Mouse (Mus musculus): ENCODE results near the gene Bcl2. TPM values are rescaled to one million over a fixed set of nuclear protein-coding genes. Genes with fewer than 3 reads are reported as not detected.

Bcl2 gene
- total RNA-seq, 2 experiments from 2014 or later: 8.6 to 9.0 TPM

DNA sequence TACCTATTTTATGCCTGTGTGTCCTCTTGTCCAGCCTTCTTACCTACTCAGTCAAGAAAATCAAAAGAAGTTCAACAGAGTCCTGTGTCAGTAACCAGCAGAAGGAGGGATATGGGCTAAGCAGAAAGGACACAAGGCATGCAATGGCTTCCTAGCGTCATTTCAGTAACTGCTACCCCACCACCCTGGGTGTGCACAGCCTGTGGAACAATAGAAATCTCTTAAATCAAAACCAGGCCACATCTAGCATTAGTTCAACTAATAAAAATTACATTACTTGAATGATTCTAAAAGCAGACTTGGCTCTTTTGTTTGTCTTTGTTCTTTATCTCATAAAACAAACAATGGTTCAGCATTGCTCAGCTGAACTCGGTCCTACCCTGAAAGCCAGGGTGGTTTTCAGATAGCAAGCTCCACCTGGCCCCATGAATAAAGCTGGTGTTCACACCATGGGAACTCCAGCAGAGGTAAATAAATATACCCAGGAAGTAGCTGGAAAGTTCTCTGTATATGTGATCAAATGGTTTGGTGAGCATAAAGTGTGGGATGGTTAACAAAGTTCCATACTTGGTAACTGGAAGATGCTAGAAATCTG, 122.8 kb downstream of the Bcl2 start:
- DNase-seq (ENCODE audit: low spot score in 2 of 2): no peak

DNA sequence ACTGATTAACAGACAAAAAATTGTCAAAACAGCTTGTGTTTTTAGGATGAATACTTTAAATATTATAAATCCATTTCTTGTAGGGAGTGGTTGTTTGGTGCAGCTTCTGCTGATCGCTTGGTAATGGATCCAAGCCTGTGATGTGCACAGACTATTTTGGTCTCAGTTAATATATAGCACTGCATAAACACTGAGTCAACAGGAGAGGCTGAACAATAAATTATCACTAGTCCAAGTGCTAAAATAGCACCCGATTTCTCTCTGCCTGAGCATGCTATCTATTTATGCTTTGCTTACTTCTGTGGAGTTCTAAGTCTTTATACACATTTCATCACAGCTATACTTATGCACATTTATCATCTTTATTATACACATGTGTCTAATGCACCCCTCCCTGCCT, 124.9 kb downstream of the Bcl2 start:
- no peak for DNase-seq (ENCODE audit: low spot score in 2 of 2)

DNA sequence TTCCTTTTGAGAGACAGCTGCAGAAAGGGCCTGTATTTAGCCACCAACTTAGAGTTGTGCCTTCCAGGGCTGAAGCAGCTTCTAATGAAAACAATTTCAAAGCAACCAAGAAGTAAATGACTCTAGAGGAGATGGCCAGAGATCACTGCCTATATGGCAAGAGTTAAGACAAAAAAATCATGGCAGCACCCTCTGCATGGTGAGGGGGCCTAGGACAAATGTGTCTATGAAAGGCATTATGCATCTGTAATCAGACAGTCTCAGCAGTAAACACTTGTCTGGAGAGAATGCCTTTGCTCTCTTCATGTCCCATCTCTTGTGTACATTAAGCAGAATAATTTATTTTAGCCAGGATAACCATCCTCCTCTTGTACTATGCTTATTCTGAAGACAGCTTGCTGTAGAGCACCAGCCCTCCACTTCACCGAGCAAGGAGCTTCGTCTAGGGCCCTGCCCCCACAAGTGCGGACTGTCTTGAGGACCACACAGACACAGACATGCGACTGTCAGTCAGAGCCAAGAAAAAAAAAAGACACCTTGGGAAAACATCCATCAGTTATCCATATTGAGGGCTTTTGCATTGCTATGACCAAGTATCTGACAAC, 126.1 kb downstream of the Bcl2 start:
- no peak for DNase-seq (ENCODE audit: low spot score in 2 of 2)

DNA sequence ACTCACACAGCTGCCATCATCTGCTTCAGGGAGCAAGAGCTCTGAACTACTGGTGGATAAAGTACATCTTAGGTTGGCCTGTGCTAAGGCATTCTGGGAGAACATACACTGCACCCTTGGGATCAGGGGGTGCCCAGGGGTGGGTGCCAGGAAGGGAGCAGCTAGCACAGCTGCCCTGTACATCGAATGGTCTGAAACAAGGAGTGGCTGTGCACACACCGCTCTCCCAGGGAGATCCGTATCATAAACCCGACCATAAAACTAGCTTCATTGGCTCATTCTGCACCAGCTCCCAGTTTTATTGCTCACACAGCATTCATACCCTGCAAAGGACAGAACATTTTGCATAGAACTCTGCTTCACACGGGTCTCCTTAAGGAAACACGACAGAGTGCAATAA, 127.3 kb downstream of the Bcl2 start:
- DNase-seq (ENCODE audit: low spot score in 2 of 2): no peak

DNA sequence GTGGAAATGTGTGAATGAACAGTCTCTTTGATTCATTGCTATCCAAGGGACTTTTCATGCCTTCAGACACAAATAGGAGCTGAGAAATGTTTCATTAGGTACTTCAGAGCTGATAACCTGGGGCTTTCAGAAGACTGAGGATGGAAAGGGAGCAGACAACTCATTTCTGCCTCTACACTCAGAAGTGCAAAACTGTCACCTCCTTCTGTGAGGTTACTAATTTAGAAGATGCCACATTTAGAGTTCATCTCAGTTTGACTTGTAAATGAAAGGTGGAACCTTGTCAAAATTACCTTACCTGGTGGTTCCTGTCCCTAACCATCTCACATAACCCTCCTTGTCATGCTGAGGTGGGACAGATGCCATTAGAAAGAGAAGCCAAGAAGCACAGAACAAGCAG, 128.7 kb downstream of the Bcl2 start:
- DNase-seq (ENCODE audit: low spot score in 2 of 2): no peak

DNA sequence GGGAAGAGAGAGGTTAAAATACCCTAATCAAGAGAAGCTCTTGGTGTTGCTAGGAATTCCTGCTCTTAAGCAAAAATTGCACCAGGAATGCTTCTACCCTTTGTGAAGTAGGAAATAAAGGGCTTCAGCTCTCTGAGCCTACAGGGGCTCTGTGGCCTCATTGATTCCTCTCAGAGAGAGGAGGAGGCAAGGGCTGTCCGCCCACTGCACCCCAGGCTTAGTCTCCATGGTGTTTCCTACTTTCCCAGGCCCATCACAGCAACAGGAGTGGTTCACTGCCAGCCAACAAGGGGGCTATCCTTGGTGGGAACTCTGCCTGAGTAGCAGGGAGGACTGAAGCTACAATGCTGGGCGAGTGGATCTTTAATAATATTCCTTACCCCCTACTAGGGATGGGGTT, 129.2 kb downstream of the Bcl2 start:
- DNase-seq (ENCODE audit: low spot score in 2 of 2): no peak

DNA sequence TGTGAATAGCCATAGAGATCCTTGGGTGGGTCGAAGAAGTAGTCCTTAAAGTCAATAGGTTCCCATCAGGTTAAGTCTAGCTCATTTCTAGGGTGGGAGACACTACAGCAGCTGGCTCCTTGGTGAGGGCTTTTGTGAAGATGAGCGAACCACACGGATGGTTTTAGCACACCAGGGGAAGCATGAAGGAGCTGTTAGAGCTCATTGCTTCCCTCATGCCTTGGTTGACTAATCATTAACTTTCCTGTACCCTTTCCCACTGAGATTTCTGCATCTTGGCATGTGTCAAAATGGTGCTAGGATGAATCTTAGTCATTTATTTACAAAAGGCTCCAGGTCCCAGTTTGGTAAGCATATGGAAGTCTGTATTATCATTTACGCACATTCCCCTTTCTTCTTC, 129.8 kb downstream of the Bcl2 start:
- DNase-seq (ENCODE audit: low spot score in 2 of 2): no peak

DNA sequence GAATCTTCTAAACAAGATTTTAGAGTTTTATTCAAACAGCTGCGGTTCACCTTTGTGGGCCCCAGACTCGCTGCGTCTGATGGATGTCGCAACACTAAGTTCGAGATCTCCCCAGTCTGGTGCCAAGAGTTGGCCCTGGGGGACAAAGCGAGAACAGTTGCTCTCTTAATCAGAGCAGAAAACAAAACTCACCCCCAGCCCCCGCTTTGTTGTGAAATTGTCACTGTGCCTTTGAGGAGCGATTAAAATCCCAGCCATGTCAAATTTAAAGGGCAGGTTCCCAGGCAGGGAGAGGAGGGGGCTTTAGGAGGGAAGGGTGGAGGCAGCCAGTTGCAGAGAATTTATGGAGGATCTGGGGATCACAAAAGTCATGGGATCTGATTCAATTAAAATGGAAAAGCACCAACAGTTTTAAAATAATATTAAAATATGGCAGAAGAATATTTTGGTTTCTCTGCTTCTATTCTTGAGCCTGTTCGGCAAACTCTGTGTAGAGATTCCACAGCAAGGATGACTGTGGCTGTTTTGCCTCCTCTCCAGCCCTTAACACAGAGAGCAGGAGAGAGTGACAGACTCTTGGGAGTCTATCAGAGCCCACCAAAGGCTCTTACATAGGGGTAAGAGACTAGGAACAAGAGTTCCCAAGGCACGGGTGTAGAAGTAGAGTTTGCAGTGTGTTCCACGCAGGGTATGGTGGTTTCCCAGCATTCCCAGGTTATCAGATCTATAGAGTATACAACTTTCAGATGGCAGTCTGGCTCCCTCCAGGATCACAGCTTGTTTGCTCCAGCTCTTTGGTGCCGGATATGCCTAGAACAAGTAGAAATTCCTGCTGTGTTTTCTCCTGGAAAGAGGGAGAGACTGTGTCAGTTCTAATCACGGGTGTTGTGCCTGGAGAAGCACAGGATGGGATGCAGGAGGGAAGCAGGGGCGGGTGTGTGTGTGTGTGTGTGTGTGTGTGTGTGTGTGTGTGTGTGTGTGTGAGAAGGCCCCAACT, 130.5 kb downstream of the Bcl2 start:
- DNase-seq (ENCODE audit: low spot score in 2 of 2): no peak

DNA sequence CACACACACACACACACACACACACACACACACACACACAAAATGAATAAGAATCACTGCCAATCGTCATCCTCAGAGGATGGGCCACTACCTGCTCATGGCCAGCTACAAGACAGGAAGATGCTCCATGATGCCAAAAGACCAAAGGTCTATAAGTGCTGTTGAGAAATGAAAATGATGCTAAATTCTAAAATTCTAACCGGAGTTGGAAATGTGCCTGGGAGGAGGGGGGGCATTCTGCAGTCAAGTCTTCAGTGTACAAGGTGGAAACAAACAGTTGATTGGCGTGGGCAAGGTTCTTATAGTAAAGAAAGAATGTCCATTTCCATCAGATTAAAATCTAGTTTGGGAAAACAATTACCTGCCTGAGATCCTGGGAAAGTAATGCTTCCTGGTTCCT, 131.3 kb downstream of the Bcl2 start:
- DNase-seq (ENCODE audit: low spot score in 2 of 2): no peak

DNA sequence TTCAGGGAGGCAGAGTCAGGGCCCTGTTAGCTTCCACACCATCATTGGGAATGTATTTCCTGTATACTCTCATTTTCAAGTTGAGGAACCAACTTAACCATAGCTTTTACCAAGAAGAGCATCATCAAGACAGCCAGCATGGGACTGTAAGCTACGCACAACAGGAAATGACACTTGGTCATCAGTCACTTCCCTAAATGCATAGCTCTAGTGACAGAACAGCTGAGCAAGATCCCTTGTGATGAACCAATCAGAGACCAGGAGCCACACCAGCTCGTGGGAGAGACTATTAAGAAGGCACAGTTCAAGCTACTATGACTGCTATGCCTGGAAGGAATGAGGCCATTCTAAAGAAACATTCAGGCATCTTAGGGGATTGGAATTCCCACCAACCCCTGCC, 132.3 kb downstream of the Bcl2 start:
- DNase-seq (ENCODE audit: low spot score in 2 of 2): no peak

DNA sequence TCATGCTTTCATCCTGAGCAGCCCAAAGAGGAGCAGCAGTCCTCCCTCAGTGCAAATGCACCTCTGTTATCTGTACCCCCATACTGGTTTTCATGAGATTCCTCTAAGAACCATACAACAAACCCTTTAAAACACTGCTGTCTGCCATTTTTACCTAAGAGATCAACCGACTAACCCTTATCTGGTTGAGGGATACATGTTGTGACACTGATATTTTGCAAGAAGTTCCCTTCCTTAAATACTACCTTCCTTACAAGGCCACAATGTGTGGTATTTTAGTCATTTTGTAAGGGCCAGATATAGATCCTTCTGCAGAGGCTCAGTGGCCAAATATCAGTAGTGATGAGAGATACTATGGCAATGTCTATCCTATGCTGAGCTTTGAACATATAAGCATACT, 134.3 kb downstream of the Bcl2 start:
- no peak for DNase-seq (ENCODE audit: low spot score in 2 of 2)

DNA sequence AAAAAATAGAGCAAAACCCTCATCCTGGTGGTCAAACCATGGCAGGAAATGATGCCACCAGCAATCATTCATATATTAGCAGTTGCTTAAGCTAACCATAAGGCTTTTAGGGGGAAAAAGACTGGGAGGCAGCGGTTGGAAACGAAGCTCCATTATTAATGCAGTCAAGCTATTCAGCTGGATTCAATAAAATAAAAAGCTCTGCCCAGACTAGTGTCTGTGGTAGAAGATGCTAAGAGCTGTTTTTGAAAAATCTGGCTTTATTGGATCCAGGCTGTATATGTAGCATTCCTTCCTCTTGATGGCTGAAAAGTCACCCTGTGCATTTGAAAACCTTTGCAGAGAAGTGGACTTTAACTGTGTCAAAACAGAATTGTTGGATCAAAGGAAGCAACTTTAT, 141.6 kb downstream of the Bcl2 start:
- DNase-seq (ENCODE audit: low spot score in 2 of 2): no peak

DNA sequence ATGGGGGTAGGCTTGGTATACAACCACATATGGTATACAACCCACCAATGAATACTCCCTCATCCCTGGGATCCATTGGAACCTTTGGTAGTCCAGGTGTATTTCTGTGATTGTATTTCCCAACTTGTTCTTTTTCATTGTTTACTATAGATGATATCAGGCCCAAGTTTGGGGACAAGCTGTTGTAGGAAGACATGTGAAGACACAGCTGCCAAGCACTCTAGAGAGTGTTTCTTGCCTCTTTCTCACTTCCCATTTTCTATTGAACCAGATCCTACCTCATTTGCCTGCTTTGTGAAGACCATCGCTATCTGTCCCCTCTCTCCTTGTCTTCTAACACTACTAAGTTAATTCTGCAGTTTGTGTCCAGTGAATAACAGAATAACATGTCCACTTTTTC, 143.2 kb downstream of the Bcl2 start:
- no peak for DNase-seq (ENCODE audit: low spot score in 2 of 2)

DNA sequence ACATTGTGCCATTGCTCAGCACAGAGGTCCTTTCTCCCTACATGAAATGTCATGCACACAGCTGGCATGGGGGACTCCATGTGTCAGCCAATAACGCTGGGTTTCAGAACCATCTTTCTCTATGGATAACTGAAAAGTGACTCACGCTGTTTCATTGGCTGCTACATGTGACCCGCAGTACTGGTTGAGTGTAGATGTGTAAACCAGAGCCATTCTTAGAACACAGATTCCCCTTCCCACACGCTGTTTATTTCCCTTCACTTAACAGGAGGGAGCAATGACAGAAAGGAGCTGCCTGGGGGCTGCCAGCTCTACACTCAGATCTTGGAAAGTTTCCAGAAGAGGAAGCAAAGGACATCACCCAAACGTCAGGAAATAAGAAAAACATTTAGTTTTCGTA, 143.7 kb downstream of the Bcl2 start:
- peak in 1 of 2 experiments; percentile 44 for DNase-seq (ENCODE audit: low spot score in 2 of 2)

DNA sequence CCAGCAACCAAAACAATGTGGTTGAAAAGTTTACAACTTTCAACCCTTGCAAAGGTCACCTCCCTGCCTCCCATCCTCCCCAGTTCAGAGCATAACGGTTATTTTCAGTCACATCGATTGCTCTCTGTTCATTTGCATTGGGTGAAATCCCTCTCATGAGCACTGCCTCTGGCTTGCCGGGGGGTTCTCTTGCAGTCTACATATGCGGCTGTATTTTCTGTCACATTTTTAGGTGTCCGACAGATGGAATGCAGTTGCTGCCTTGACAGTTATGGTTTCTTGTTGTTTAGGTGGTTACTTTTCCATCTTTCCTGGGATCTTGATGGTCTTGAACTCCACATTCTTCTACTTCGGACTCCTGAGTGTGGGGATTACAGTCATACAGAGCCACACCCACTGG, 144.4 kb downstream of the Bcl2 start:
- no peak for DNase-seq (ENCODE audit: low spot score in 2 of 2)

DNA sequence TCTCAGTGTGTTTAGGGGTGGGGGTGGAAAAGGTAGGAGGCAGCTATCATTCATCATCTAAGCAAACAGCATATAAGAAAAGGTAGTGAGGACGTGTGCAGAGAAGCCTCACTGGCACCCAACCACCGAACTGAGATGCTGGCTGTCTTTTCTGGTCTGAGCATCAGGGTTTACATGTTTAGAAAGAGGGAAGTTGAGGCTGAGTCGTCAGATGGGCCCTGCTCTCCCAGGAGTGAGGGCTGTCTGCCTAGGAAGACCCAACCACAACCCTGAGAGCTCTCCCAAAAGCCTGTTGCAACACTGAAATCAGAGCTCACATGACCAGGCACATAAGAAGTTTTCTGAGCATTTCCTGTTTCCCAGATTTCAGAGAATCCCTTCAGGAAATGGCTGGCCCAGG, 145.2 kb downstream of the Bcl2 start:
- no peak for DNase-seq (ENCODE audit: low spot score in 2 of 2)

DNA sequence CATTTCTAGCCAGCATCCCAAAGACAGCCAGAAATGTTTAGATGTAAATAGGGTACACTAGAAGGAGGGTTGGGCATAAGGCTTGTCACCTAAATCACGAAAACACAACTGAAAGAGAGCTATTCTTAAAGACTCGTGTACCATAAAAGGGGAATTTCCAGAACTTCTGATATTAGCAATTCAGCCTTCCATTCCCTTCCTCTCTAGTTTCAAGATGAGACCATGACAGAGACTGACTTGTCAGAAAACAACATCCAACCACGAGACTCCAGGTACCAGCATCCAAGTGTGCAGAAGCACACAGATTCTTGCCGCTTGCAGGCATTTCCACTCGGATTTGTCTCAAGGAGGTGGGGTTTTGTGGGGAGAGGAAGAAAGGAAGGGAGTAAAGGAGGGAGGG, 146.6 kb downstream of the Bcl2 start:
- DNase-seq (ENCODE audit: low spot score in 2 of 2): no peak

DNA sequence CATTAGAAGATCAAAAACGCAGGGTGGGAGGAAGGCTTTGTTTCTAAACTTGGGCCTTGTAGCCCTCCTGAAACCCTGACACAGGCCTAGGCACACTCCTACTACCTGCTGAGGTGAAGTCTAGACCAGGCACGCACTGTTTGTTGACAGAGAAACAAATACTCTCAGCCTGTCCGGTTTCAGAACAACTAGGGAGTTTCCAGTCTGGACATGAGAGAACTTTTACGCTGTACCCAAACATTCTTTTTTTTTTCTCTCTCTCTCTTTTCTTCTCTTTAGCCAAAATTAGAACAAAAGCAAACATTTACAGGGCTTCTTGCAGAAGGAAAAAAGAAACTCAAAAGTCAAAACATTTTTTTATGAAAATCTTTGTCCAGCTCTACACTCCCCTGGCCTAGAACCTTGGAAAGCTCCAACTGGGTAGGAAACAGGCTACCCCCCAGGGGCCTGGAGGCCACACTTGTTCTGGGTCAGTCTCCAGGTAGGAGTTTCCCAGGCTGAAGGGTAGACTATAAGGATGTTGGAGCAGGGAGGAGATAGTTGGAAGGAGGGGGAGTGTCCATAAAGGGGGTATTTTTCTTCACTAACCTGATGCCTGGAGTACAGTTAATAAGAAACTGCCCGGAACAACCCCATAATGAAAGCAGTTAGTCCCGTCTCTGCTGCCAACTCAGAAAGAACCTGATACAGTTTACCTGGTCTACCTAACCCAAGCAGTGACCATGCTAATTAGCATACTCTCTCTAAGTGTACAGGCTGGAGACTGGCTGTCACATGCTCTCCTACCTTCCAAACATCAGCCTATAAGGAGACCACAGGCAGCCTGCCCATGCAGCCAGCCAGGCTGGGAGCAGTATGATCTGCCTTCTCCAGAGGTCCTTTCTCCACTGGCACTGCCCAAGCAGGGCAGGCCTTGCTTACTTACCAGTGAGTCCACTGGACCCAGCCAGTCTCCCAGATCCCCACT, 147.7 kb downstream of the Bcl2 start:
- no peak for DNase-seq (ENCODE audit: low spot score in 2 of 2)

DNA sequence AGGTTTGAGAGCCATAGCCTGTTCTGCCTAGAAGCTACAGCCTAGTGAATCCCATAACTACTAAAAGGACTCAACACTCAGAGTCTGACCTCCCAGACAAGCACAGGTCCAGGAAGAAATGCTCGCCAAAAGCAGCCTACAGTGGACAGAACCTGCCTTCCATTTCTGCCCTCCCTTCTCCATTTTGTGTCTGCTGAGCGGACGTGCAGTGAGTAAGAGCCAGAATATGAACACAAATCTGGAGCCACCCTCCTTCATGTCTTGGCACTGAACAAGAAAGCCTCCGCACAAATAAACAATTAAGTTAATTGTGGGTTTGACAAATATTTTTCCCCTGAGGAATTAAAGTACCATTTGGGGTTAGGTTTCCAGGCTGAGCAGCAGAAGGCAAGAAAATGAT, 148.8 kb downstream of the Bcl2 start:
- no peak for DNase-seq (ENCODE audit: low spot score in 2 of 2)

DNA sequence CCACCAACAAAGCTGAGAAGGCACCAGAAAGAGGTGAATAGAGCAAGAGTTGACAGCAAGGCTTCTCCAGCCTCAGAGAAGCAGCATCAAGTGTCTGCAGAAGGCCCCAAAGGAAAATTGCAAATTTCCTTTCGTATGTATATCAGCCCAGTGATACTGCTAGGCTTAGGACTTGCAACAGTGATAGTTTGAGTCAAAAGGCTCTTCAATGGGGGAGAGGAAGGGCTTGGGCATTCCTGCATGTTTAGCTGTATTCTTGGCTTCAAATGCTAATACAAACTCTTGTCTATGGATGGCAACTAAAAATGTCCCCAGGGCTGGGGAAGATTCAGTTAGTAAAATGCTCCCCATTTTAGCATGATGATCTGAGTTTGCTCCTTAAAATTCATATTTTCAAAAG, 149.6 kb downstream of the Bcl2 start:
- no peak for DNase-seq (ENCODE audit: low spot score in 2 of 2)

DNA sequence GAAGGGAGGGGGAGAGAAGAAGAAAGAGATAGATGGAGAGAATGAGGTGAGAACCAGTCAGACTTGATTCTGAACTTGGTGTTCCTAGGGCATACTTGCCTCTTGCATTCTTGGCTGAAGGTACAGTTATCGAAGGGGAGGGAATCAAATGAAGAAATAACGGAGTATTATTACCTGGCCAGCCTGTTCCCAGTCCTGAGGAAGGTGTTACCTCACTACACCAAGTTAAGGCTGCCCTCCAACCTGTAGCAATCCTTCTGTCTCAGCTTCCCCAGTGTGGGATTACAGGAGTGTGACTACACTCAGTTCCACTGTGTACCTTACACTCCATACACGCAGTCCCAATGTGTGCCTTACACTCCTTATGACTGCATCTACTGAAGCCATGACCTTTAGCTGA, 151.3 kb downstream of the Bcl2 start:
- no peak for DNase-seq (ENCODE audit: low spot score in 2 of 2)

Data from layer of hippocampus, adult 18-20 months (tissue).